Mouse (Mus musculus) testis, postnatal 14 days (tissue): Measurements from ENCODE around the gene BC017158.
A peak's percentile ranks its signal among the peaks of the same experiment; 100 is the strongest.
"Not testable (repeated sequence)": the region's sequence is repeated elsewhere in the genome, so short reads cannot be mapped to it uniquely, and the experiment has no call there.

Experiments
- DNase-seq: peaks from one replicate; pipeline ENCODE4 v3.0.0; 2021; ENCODE audit warnings: low spot score

BC017158 gene

GRCm38 (mm10) chr7:128297617-128298480 is at the start of gene BC017158:
BC017158 (minus strand) TSS chr7:128298170.
- peak; percentile 71 for DNase-seq

DNA sequence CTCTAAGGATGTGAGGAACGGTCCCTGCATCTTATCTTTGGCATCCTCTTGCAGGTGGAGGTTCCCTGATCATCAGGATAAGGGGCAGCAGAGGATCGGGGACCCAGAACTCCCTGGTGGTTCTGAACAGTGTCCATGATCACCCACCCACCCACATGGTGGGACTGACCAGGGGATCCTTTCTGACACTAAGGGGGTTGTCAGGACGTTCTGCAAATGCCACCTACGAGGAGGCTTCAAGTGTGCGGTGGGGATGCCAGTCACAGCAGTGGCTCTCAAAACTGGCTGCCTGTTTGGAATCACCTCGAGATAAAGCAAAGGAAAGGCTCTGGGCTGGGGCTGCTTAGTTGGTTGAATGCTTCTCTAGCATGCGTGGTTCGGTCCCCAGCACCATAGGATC is 49.0 kb upstream of the BC017158 start:
- DNase-seq = no peak

DNA sequence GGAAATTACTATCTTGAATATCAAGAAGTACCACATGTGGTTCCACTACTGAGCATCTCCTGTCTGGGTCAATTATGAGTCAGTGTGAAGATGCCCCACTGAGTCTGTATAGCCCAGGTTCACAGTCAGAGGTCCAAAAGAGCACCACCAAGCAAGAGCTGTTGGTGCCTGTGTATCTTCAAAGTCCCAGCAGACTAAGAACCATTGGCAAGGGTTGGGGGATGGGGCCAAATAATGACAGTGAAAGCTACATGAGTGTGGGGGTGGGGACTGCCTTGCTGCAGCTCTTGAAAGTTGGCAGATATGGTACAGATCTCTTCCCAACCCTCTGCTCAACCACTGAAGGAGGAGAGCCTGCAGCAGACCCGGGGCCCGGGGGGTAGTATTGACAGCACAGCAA is 48.6 kb upstream of the BC017158 start:
- DNase-seq = no peak

GRCm38 (mm10) chr7:128345691-128346090 is 47.7 kb upstream of the BC017158 start:
- DNase-seq = no peak

DNA sequence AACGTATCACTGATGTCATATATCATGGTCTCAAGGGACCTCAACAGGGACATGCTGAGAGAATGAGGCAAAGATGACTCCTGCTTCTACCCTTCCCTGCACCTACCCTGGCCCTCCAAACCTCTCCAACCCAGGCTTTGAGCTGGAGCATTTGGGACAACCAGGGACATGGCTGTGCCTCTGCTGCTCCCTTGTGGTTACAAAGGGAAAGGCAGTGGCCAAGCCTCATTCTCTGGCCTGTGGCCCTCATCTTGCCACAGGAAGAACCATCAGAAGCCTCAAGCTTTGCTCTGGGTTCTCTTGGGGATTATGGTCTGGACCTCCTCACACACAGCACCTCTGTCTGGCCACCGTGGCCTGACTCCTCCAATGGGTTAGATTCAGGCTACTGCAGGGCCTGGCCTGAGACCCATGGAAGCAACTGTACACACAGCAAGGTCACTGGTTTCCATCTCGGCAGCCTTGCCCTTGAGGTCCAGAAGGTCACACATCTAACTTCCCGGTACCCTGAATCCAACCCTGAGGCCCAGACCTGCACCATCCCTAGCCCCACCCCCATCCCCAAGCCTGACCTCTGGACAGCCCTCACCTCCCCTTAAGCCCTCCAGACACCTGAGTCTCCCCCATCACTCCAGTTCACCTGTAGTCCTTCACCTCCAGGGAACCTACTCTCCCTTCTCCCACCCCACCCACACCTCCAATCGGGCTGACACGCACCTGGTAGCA is 47.1 kb upstream of the BC017158 start:
- peak; percentile 39 for DNase-seq

DNA sequence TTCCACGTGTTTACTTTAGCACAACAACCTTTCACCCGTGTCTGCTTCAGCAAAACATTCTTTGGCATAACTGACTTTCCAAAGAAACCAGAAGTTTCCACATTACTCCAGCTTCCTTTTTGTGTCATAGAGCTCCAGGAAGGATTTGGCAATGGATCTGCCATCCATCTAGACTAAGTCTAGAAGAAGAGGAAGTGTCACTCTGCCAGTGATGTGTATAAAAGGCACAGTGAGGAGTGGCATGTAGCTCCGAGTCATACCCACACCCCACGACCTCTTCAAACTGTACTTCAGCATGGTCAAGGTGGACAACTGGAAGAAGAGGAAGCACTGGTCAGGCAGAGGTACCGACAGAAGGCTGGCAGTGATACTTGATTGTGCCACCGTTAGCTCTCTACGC is 46.5 kb upstream of the BC017158 start:
- no peak for DNase-seq

DNA sequence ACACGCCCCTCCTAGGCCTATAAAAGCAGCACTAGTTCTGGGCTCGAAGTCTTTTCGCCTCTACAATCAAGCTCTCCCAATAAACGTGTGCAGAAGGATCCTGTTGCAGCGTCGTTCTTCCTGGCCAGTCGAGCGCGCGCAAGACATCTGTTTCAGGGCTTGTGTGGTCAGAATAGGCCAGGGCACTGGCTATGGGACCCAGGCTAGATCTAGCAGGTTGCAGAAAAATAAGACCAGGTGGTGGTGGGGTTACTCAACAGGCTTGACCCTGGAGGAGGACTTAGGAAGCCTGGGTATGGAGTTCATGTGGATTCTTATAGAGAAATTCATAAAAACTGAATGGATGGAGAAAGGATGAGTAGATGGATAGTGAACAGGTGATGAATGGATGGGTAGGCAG is 44.7 kb upstream of the BC017158 start:
- not testable (repeated sequence) for DNase-seq

- not testable (repeated sequence) for DNase-seq
Observed at GRCm38 (mm10) chr7:128340321-128340720, 42.4 kb upstream of the BC017158 start.

GRCm38 (mm10) chr7:128332896-128333295 is 34.9 kb upstream of the BC017158 start:
- DNase-seq = no peak

- DNase-seq = no peak
Observed at GRCm38 (mm10) chr7:128330981-128331380, 33.0 kb upstream of the BC017158 start.

- no peak for DNase-seq
Observed at GRCm38 (mm10) chr7:128324977-128325376, 27.0 kb upstream of the BC017158 start.

GRCm38 (mm10) chr7:128321260-128321659 is 23.3 kb upstream of the BC017158 start:
- no peak for DNase-seq

- DNase-seq = no peak
Observed at GRCm38 (mm10) chr7:128320219-128320816, 22.3 kb upstream of the BC017158 start.

DNA sequence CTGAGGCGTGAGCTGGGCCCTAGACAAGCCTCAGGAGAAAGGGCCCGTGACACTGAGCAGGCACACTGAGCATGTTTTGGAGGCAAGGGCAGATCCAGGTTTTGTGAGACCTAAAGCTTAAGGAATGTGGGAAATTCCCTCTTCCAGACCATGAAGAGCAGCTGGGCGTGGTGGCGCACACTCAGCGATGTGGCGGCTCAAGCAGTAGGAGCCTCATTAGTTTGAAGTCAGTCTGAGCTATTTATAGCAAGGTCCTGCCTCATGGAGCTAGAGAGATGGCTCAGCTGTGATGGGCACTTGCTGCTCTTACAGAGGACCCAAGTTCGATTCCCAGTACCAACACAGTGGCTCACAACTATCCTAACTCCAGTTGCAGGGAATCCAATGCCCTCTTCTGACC is 21.2 kb upstream of the BC017158 start:
- DNase-seq = no peak

DNA sequence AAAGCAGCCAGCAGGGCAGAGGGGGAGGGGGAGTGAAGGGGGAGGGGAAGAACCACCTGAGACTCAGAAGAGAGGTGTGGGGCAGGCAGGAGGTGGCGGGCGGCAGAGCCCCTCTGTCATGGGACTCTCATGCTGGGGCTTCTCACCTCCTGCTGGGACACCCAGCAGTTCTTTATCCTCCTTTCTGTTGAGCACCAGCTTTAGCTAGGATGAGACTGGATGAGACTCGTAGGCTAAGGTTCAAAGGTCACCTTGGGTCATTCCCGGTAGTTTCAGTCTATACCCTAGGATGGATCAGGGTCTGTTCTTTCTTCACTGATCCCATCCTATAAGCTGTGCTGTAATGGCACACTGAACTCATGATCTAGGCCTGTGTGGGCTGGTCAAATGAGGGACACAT is 19.0 kb upstream of the BC017158 start:
- no peak for DNase-seq

DNA sequence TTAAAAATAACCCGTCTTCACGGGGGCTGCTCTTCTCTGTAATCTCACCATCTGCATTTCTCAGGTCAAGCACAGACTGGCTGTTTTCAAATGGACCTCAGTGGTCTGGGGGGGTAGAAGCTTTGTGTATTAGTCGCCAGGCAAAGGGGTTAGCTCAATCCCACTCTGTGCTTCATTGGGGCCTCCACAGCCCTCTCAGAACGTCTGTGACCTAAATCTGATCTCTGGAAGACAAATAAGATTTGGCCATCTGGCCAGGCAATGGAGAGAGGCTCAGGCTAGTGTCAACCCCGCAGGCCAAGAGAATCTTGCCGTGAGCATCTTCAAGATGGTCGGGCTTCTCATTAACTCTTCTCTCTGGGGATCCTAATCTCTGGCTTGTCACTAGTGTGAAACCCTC is 16.5 kb upstream of the BC017158 start:
- no peak for DNase-seq

DNA sequence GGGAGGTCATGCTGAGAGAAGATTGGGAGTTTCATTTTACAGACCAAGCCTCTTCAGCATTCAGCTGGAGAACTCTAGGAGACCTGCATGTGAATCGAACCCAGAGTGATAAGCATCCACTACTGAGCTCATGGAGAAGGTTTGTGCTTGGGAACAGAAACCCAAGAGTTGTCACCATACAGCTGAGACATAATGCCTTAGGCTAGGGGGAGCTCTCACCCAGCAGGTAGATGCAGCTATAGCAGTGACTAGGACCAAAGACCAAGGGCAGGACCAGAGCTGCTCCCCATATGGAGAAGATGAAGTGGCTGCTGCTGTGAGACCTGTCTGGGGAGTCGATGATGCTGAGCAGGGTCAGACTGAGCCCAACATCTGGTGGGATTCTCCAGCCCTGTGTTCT is 15.6 kb upstream of the BC017158 start:
- no peak for DNase-seq

DNA sequence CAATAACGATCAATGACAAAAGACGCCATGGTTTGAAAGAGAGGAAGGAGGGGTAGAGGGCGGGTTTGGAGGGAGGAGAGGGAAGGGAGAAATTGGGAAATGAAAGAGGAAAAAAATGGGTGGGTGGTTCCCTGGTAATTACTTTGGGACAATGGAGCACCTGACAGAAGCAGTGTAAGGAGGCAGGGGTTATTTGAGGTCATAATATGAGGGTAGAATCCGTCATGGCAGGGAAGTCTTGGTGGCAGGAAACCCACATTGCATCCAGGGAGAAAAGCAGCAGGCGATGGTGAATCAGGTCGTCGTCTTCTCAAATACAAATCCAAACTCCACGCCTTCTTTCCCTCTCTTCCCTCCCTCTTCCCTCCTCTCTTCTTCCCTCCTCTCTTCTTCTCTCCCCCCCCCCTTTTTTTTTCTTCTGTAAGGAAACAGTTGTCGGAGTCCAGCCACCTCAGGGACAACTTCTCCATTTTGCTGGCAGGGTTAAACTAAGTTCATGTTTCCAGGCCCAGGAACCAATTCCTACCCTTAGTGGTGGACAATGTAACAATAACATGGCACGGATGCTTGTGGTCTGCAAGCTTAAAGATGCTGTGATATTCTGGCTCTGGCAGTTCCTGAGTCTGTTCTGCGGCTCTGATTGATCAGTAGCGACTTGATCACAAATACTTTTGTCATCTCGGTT is 14.5 kb upstream of the BC017158 start:
- no peak for DNase-seq

DNA sequence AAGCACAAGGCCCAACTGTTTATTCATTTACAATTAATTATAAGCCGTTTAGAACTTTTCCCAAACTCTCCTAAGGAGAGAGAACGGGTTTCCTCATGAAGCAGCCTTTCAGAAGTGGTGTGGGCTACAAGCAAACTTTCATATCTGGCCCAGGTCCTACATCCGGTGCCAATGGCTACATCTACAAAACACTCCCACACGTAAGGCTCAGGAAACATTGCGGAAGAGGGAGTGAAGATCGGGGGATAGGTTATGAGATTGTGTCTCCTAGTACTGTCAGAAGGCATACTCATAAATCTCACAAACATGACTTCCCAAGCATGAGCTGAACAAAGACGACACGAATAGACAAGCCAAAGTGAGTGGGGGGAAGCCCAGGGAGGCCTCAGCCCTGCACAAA is 13.8 kb upstream of the BC017158 start:
- no peak for DNase-seq

DNA sequence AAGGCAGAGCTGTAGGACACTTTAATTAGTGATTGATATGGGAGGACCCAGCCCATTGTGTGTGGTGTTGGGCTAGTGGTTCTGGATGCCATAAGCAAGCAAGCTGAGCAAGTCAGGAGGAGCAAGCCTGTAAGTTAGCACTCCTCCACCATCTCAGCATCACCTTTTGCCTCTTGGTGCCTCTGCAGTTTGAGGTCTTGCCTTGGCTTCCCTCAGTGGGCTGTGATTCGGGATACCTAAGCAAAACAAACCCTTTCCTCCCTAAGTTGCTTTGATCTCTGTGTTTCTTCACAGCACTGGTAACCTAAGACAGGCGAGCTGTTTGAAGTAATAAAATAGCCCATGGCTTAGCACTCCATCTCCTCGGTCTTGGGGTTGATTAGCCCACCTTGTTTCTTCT is 13.3 kb upstream of the BC017158 start:
- no peak for DNase-seq

- DNase-seq = no peak
Observed at GRCm38 (mm10) chr7:128310229-128310688, 12.3 kb upstream of the BC017158 start.

DNA sequence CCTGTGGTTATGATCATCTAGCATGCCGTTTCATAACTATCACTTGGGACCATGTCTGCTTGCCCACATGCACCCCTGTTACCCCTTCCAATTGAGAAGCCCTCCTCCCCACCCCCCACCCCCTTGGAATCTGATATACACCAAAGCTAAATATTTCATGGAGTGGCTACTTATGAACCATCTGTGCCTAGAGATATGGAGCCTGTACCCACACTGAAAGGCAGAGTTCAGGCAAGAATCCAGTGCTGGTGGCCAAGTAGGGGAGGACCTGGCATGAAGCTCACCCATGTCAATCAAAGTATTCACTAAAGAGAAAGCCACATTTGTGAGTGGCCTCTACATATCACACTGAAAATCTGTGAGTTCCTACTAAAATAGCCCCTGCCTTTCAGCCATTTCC is 11.8 kb upstream of the BC017158 start:
- no peak for DNase-seq
